Mouse (Mus musculus): Measurements from ENCODE around the gene Adam17. TPM values are rescaled to one million over a fixed set of nuclear protein-coding genes. Genes with fewer than 3 reads are reported as not detected.

Gene Adam17
- polyA plus RNA-seq, 1 experiment from 2014 or later = 39.8 TPM

DNA sequence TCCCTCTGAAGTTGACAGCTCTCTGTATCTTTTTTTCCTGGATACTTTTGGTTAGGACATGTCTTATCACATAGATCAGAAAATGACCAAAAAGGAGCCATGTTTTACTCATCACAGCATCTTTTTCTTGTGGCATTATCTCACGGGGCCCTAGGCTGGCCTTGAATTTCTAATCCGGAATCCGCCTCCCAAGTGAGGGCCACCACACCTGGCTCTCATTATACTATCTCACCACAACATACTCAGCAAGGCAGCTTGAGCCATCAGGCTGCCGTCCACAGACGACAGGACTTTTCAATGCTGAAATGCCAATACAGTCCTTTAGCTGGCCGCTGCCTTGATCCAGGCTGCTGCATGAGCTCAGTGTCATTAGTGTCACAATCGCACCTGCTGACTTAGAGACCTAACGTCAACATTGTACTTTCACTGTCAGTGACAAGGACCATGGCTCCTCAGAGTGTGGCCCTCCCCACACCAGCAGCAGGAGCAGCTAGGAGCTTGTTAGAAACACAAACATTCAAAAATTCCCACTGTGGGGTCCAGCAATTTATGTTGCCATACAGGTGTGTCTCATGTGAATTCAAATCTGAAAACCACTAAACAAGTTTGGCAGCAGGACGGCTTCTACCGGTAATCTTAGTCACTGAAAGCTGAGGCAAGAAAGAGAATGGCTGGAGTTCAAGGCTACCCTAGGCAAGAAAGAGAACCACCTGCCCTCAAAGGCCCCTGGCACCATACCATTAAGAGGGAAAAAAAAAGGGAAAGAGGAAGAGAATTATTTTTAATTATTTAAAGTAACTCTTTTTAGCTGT, 8.6 kb downstream of the Adam17 start:
- ATAC-seq (ENCODE audit: low read depth) = no peak
- no peaks in the 10 kb centered on the region for H3K27me3 ChIP-seq (replicated peaks; ENCODE audit: control insufficient read depth, insufficient read depth, low read length)

DNA sequence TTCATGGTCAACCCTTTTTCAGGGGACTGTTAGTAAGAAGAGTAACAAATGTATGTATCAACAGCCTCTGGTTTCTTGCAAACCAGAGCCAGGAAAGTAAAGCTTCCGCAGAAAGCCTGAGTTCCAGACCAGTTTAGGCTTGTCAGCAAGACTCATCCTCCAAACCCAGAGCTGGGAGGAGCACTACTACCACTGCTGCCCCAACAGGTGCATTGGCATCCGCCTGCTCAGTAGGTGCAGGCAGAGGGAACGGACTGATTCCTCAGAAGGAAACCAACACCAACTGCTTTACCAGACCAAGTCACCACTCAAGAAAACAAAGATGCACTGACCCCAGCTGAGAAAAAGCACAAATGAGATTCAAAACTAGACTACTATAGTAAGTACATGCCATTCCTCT, 10.2 kb downstream of the Adam17 start:
- ATAC-seq (ENCODE audit: low read depth) (no peak), DNase-seq (ENCODE audit: low spot score) (no peak)
- Histone ChIP-seq H3K4me2 (ENCODE audit: low read depth, low read length) (no peak overlapping the region), H3K27me3 (replicated peaks; ENCODE audit: control insufficient read depth, insufficient read depth, low read length) (no peaks in the 10 kb centered on the region), H3K36me3 (ENCODE audit: control insufficient read depth, insufficient read depth, low read length) (no peaks in the 10 kb centered on the region), H3K4me3 (ENCODE audit: low read depth, low read length) (no peak overlapping the region), H3K27ac (replicated peaks; ENCODE audit: low read depth, low read length) (no peak overlapping the region), H3K4me1 (ENCODE audit: control insufficient read depth, insufficient read depth, low read length) (no peaks in the 10 kb centered on the region), H3K9ac (ENCODE audit: low read depth, low read length) (no peak overlapping the region), H3K9me3 (ENCODE audit: control insufficient read depth, low read length) (no peaks in the 10 kb centered on the region)
- 86% methylated on average over 3 of the region's 3 CpGs for WGBS

More for the DNA sequence above, 8.6 kb downstream of the Adam17 start:
- Histone ChIP-seq H3K9ac (ENCODE audit: low read depth, low read length) (no peak overlapping the region), H3K36me3 (ENCODE audit: control insufficient read depth, insufficient read depth, low read length) (no peaks in the 10 kb centered on the region), H3K9me3 (ENCODE audit: control insufficient read depth, low read length) (no peaks in the 10 kb centered on the region), H3K4me3 (ENCODE audit: low read depth, low read length) (no peak overlapping the region), H3K4me1 (ENCODE audit: control insufficient read depth, insufficient read depth, low read length) (no peaks in the 10 kb centered on the region), H3K4me2 (ENCODE audit: low read depth, low read length) (no peak overlapping the region), H3K27ac (replicated peaks; ENCODE audit: low read depth, low read length) (no peak overlapping the region)
- 54% methylated on average over 10 of the region's 10 CpGs for WGBS
- DNase-seq (ENCODE audit: low spot score) = no peak

DNA sequence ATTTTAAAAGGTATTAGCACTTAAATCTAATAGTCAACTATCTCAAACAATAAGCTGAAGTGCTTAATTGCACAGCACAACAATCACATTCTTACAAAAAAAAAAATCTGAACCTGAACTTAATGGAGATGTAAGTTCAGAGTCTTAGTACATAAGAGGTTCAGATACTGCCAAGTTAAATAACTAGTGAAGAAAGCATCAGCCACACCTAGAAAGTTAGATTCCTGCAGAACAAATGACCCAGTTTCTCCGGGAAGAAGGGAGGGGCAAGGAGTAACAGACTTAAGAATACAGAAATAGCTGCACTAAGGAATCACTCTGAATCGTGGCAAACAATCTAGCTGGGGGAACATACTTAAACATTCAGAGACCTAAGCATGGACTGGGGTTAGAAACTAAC, 10.7 kb downstream of the Adam17 start:
- H3K9me3 ChIP-seq (ENCODE audit: control insufficient read depth, low read length) = no peaks in the 10 kb centered on the region
- H3K27me3 ChIP-seq (replicated peaks; ENCODE audit: control insufficient read depth, insufficient read depth, low read length) = no peaks in the 10 kb centered on the region
- WGBS = 79% methylated on average over 2 of the region's 2 CpGs
- H3K9ac ChIP-seq (ENCODE audit: low read depth, low read length) = no peak overlapping the region
- H3K27ac ChIP-seq (replicated peaks; ENCODE audit: low read depth, low read length) = no peak overlapping the region
- ATAC-seq (ENCODE audit: low read depth) = no peak
- DNase-seq (ENCODE audit: low spot score) = no peak
- no peaks in the 10 kb centered on the region for H3K36me3 ChIP-seq (ENCODE audit: control insufficient read depth, insufficient read depth, low read length)
- H3K4me1 ChIP-seq (ENCODE audit: control insufficient read depth, insufficient read depth, low read length) = no peaks in the 10 kb centered on the region
- no peak overlapping the region for H3K4me2 ChIP-seq (ENCODE audit: low read depth, low read length)
- H3K4me3 ChIP-seq (ENCODE audit: low read depth, low read length) = no peak overlapping the region

DNA sequence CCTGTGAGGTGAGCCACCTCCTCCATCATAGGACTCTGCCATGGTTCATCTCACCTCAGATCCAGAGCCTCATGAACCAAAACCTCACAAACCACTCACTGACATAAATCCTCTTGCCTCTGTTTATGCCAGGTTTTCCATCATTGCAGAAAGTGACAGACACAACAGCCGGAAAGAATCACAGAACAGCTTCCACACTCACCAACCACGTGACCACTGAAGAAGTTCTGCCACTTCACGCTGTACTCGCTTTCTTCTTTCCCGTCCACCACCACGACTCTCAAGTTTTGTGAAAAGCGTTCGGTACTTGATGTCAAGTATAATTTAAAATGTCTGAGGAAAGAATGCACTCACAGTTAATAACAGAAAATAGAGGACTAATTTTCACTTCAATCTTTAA, 19.8 kb downstream of the Adam17 start:
- WGBS = 95% methylated on average over 8 of the region's 8 CpGs
- DNase-seq (ENCODE audit: low spot score) (no peak), ATAC-seq (ENCODE audit: low read depth) (no peak)
- no peak overlapping the region for H3K27ac ChIP-seq (replicated peaks; ENCODE audit: low read depth, low read length)
- H3K4me1 ChIP-seq (ENCODE audit: control insufficient read depth, insufficient read depth, low read length) = no peaks in the 10 kb centered on the region
- H3K4me2 ChIP-seq (ENCODE audit: low read depth, low read length) = no peak overlapping the region
- H3K9ac ChIP-seq (ENCODE audit: low read depth, low read length) = no peak overlapping the region
- peaks cover 50% of the 10 kb centered on the region for H3K36me3 ChIP-seq (ENCODE audit: control insufficient read depth, insufficient read depth, low read length)
- no peaks in the 10 kb centered on the region for H3K27me3 ChIP-seq (replicated peaks; ENCODE audit: control insufficient read depth, insufficient read depth, low read length)
- H3K9me3 ChIP-seq (ENCODE audit: control insufficient read depth, low read length) = no peaks in the 10 kb centered on the region
- no peak overlapping the region for H3K4me3 ChIP-seq (ENCODE audit: low read depth, low read length)

DNA sequence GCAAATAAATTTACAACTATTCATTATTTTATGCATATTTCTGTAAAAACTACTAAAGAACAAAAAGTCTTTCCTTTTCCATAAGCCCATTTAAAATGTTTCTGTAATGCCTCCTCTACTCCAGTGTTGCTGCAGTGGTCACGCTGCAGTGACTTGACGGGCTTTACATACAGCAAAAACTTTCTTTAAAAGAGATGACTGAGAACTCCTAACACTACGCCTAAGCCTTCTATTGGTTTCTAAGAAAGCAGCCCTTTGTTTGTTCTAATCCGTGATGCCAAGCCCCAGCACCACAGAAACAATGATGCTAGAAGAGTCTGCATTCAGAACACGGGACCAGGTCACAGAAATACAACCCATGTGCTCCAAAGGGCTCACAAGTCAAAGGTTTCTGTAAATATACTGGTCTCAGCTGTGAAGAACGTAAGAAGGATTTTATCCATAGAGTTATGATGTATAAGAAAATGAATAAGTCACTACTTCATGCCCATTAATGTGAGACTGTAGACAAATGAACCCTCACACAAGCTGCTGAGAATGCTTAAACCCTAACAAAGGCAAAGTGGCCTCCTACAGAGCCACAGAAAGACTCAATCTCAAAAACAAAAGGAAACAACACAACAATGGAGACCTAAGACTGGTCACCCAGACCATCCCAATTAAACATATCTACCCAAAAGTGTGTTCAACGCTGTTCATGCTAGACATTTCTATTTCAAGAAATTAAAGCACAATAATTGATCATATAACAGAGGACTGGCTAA, 23.1 kb downstream of the Adam17 start:
- no peaks in the 10 kb centered on the region for H3K27me3 ChIP-seq (replicated peaks; ENCODE audit: control insufficient read depth, insufficient read depth, low read length)
- H3K9ac ChIP-seq (ENCODE audit: low read depth, low read length) = no peak overlapping the region
- ATAC-seq (ENCODE audit: low read depth) = no peak
- H3K36me3 ChIP-seq (ENCODE audit: control insufficient read depth, insufficient read depth, low read length) = peaks cover 55% of the 10 kb centered on the region
- H3K4me2 ChIP-seq (ENCODE audit: low read depth, low read length) = no peak overlapping the region
- H3K9me3 ChIP-seq (ENCODE audit: control insufficient read depth, low read length) = no peaks in the 10 kb centered on the region
- 68% methylated on average over 7 of the region's 7 CpGs for WGBS
- H3K4me1 ChIP-seq (ENCODE audit: control insufficient read depth, insufficient read depth, low read length) = no peaks in the 10 kb centered on the region
- no peak overlapping the region for H3K4me3 ChIP-seq (ENCODE audit: low read depth, low read length)
- H3K27ac ChIP-seq (replicated peaks; ENCODE audit: low read depth, low read length) = no peak overlapping the region
- DNase-seq (ENCODE audit: low spot score) = no peak

DNA sequence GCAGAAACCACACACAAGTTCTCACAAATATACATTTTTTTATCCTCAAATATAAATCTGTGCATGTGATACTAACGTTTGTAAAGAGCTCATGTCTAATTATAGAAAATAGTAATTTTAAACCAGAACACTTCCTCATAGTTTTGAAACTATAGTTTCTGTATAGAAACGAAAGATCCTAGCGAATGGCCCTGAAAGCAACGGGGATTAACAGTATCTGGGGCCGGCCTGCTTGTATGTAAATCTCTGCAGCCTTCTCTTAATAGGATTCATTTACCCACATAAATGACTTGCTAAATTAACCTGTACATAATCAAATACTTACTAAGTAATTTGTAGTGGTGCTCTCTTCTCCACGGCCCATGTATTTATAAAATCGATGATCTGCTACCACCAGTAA, 26.5 kb downstream of the Adam17 start:
- no peaks in the 10 kb centered on the region for H3K9me3 ChIP-seq (ENCODE audit: control insufficient read depth, low read length)
- H3K27ac ChIP-seq (replicated peaks; ENCODE audit: low read depth, low read length) = no peak overlapping the region
- peaks cover 56% of the 10 kb centered on the region for H3K36me3 ChIP-seq (ENCODE audit: control insufficient read depth, insufficient read depth, low read length)
- 91% methylated on average over 7 of the region's 7 CpGs for WGBS
- H3K4me2 ChIP-seq (ENCODE audit: low read depth, low read length) = no peak overlapping the region
- DNase-seq (ENCODE audit: low spot score) (no peak), ATAC-seq (ENCODE audit: low read depth) (no peak)
- no peak overlapping the region for H3K9ac ChIP-seq (ENCODE audit: low read depth, low read length)
- H3K4me1 ChIP-seq (ENCODE audit: control insufficient read depth, insufficient read depth, low read length) = no peaks in the 10 kb centered on the region
- no peaks in the 10 kb centered on the region for H3K27me3 ChIP-seq (replicated peaks; ENCODE audit: control insufficient read depth, insufficient read depth, low read length)
- H3K4me3 ChIP-seq (ENCODE audit: low read depth, low read length) = no peak overlapping the region

DNA sequence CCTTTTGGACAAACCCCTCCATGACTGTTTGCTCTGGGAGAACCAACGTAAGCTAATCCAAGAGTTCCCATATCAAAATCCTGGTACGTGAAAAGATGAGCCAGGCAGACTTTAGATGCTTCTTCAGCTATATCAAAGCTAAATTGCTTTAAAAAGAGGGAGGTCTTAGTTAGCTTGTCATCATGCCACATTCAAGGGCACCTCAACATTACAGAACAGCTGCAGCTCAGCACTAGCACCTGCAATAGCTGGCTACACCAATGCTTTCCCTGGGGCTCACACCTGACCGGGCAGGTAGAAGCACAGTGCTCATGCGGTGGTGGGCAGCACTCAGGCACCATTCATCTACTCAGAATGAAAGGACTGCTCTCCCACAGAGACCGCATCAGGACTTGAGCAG, 32.8 kb downstream of the Adam17 start:
- DNase-seq (ENCODE audit: low spot score) = no peak
- H3K27ac ChIP-seq (replicated peaks; ENCODE audit: low read depth, low read length) = no peak overlapping the region
- ATAC-seq (ENCODE audit: low read depth) = no peak
- no peak overlapping the region for H3K9ac ChIP-seq (ENCODE audit: low read depth, low read length)
- WGBS = 94% methylated on average over 5 of the region's 5 CpGs
- H3K36me3 ChIP-seq (ENCODE audit: control insufficient read depth, insufficient read depth, low read length) = peaks cover 70% of the 10 kb centered on the region
- H3K27me3 ChIP-seq (replicated peaks; ENCODE audit: control insufficient read depth, insufficient read depth, low read length) = no peaks in the 10 kb centered on the region
- H3K9me3 ChIP-seq (ENCODE audit: control insufficient read depth, low read length) = no peaks in the 10 kb centered on the region
- H3K4me2 ChIP-seq (ENCODE audit: low read depth, low read length) = no peak overlapping the region
- H3K4me1 ChIP-seq (ENCODE audit: control insufficient read depth, insufficient read depth, low read length) = no peaks in the 10 kb centered on the region
- no peak overlapping the region for H3K4me3 ChIP-seq (ENCODE audit: low read depth, low read length)

DNA sequence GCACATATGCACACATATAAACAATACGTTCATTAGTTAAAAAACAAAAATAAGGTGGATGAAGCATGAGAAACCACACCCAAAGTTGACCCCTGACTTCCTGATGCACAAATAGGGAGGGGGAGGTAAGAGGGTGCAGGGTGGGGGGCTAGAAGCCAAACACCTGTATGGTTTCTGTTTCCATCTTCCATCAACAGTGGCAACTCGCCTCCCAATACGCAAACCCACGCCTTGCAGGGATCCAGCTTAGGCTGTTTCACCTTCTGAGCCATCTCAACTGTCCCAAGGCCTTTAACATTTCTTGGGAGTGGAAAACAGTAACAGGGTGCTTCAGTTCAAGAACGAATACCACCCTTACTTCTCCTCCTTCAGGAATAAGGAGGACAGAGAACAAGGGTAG, 36.3 kb downstream of the Adam17 start:
- Histone ChIP-seq H3K9ac (ENCODE audit: low read depth, low read length) (no peak overlapping the region), H3K4me1 (ENCODE audit: control insufficient read depth, insufficient read depth, low read length) (no peaks in the 10 kb centered on the region)
- no peak for DNase-seq (ENCODE audit: low spot score)

More for the DNA sequence above, 36.3 kb downstream of the Adam17 start:
- Histone ChIP-seq H3K36me3 (ENCODE audit: control insufficient read depth, insufficient read depth, low read length) (peaks cover 76% of the 10 kb centered on the region), H3K9me3 (ENCODE audit: control insufficient read depth, low read length) (no peaks in the 10 kb centered on the region), H3K4me3 (ENCODE audit: low read depth, low read length) (no peak overlapping the region), H3K4me2 (ENCODE audit: low read depth, low read length) (no peak overlapping the region), H3K27me3 (replicated peaks; ENCODE audit: control insufficient read depth, insufficient read depth, low read length) (no peaks in the 10 kb centered on the region), H3K27ac (replicated peaks; ENCODE audit: low read depth, low read length) (no peak overlapping the region)
- WGBS = 94% methylated on average over 5 of the region's 5 CpGs
- no peak for ATAC-seq (ENCODE audit: low read depth)

Measured in embryonic facial prominence, embryonic 14.5 days (tissue).